Mouse (Mus musculus): Measurements from ENCODE around the gene Cxcr2. TPM values are rescaled to one million over a fixed set of nuclear protein-coding genes. Genes with fewer than 3 reads are reported as not detected.

Cxcr2 gene
- polyA plus RNA-seq, 1 experiment from 2014 or later, result not detected

MicroRNAs encoded within 50 kb of the gene (microRNA counts, 519-probe panel; counts per million panel counts)
- 322 counts per million, percentile 70 among the panel's probes with 10 or more counts for microRNA mmu-miR-1928

Small RNA genes within 50 kb of the gene (microRNA-seq; reads per million reads assigned to microRNA genes)
- gene Mir1928, result not detected

Other genes starting within 250 kb of the Cxcr2 start
- 125 and 142 TPM in 2 replicates for gene Tns1, start 29.5 kb upstream of the Cxcr2 start, polyA plus RNA-seq (2014; fragmentation: Nextera tagmentation; extraction: Ambion mirVana)
- 0.22 and 0.39 TPM in 2 replicates for gene Rufy4, start 28.4 kb upstream of the Cxcr2 start, polyA plus RNA-seq (2014; fragmentation: Nextera tagmentation; extraction: Ambion mirVana)
- not detected in 2 replicates for gene Cxcr1, start 40.6 kb downstream of the Cxcr2 start, polyA plus RNA-seq (2014; fragmentation: Nextera tagmentation; extraction: Ambion mirVana)
- 351 and 359 TPM in 2 replicates for gene Arpc2, start 82.1 kb downstream of the Cxcr2 start, polyA plus RNA-seq (2014; fragmentation: Nextera tagmentation; extraction: Ambion mirVana)
- 0.57 and 0.69 TPM in 2 replicates for gene Gpbar1, start 124.6 kb downstream of the Cxcr2 start, polyA plus RNA-seq (2014; fragmentation: Nextera tagmentation; extraction: Ambion mirVana)
- 180 and 187 TPM in 2 replicates for gene Aamp, start 130.7 kb downstream of the Cxcr2 start, polyA plus RNA-seq (2014; fragmentation: Nextera tagmentation; extraction: Ambion mirVana)
- gene Pnkd, start 130.9 kb downstream of the Cxcr2 start, polyA plus RNA-seq (2014; fragmentation: Nextera tagmentation; extraction: Ambion mirVana), result 320 and 338 TPM in 2 replicates
- gene Tmbim1, start 151.6 kb downstream of the Cxcr2 start, polyA plus RNA-seq (2014; fragmentation: Nextera tagmentation; extraction: Ambion mirVana), result 39.1 and 40.5 TPM in 2 replicates
- gene Catip, start 208.1 kb downstream of the Cxcr2 start, polyA plus RNA-seq (2014; fragmentation: Nextera tagmentation; extraction: Ambion mirVana), result 0.34 and 0.55 TPM in 2 replicates
- gene Slc11a1, start 221.2 kb downstream of the Cxcr2 start, polyA plus RNA-seq (2014; fragmentation: Nextera tagmentation; extraction: Ambion mirVana), result 4.4 and 4.9 TPM in 2 replicates
- gene Ctdsp1, start 237.5 kb downstream of the Cxcr2 start, polyA plus RNA-seq (2014; fragmentation: Nextera tagmentation; extraction: Ambion mirVana), result 67.3 and 67.8 TPM in 2 replicates